Mouse (Mus musculus) spleen, adult 2 months (tissue): ENCODE measurements at regions not wholly inside any gene's neighbourhood (a gene's known extent, or its start where the extent isn't known, plus 50 kb on each side); places are given as distances from the start of the nearest gene placed in this dataset.

Source experiments
- CTCF ChIP-seq: fragments of 200-500 bp; IDR thresholded peaks from 2 replicates; pipeline ENCODE4 v1.5.1; 2011; ENCODE audit warnings: mild to moderate bottlenecking, inconsistent platforms; ENCODE audit not compliant: insufficient read depth, insufficient read length, insufficient replicate concordance; ENCODE audit errors: extremely low read depth
- POLR2A ChIP-seq: fragments of 200-500 bp; IDR thresholded peaks from 2 replicates; pipeline ENCODE4 v1.6.1; 2011; ENCODE audit warnings: low read depth, low read length, inconsistent platforms

DNA sequence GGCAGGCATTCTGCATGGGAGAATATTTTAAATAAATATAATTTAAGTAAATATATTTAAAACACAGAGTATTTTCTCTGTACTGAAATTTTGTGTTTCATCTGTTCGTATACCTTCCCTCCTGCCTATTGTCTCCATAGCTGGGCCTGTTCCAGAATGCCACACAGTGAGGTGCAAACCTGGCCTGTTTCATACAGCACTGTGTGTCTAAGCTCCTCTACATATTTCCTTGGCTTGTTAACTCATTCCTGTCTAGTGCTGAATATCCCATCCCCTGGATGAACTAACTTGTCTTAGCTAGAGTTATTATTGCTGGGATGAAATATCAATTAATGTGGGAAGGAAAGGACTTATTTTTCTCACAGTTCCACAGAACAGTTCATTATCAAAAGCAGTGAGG lies 277.0 kb upstream of the Pfn2 start:
- TF ChIP-seq POLR2A = no peak
- TF ChIP-seq CTCF = no peak
